Mouse (Mus musculus): Measurements from ENCODE around the gene Mrs2. TPM values are rescaled to one million over a fixed set of nuclear protein-coding genes. Genes with fewer than 3 reads are reported as not detected.

Gene Mrs2
- 15.8 and 17.6 TPM in 2 replicates for polyA plus RNA-seq (2015; fragmentation: Nextera tagmentation; extraction: Ambion mirVana)

- under 1% methylated on average over 82 of the region's 84 CpGs for WGBS
- H3K4me3 ChIP-seq = peak within 1 kb of the TSS; percentile 78
- H3K4me1 ChIP-seq = peaks cover 20% of the 10 kb centered on the region
- ATAC-seq (replicated peaks) = peak; percentile 96
- peak within 1 kb of the TSS; percentile 65 for H3K4me2 ChIP-seq (replicated peaks)
- no peaks in the 10 kb centered on the region for H3K9me3 ChIP-seq
- no peaks in the 10 kb centered on the region for H3K27me3 ChIP-seq
- H3K27ac ChIP-seq (replicated peaks) = peak within 1 kb of the TSS; percentile 71
- no peaks in the 10 kb centered on the region for H3K36me3 ChIP-seq
- H3K9ac ChIP-seq (replicated peaks) = peak within 1 kb of the TSS; percentile 78
Observed at GRCm38 (mm10) chr13:25019793-25020539, at the start of gene Mrs2. Gene Mrs2, minus strand, starts transcription at chr13:25020379.

- H3K9ac ChIP-seq (replicated peaks) = no peak overlapping the region
- no peaks in the 10 kb centered on the region for H3K9me3 ChIP-seq
- no peak overlapping the region for H3K4me3 ChIP-seq
- H3K27ac ChIP-seq (replicated peaks) = no peak overlapping the region
- no peak overlapping the region for H3K4me2 ChIP-seq (replicated peaks)
- no peaks in the 10 kb centered on the region for H3K27me3 ChIP-seq
- WGBS = 85% methylated on average over 4 of the region's 4 CpGs
- no peaks in the 10 kb centered on the region for H3K36me3 ChIP-seq
- H3K4me1 ChIP-seq = no peaks in the 10 kb centered on the region
- ATAC-seq (replicated peaks) = no peak
Observed at GRCm38 (mm10) chr13:25069765-25070164, 49.6 kb upstream of the Mrs2 start.

GRCm38 (mm10) chr13:25067183-25067582, 47.0 kb upstream of the Mrs2 start:
- Histone ChIP-seq H3K36me3 (no peaks in the 10 kb centered on the region), H3K4me2 (replicated peaks) (no peak overlapping the region), H3K9ac (replicated peaks) (no peak overlapping the region), H3K4me1 (no peaks in the 10 kb centered on the region), H3K9me3 (no peaks in the 10 kb centered on the region), H3K27ac (replicated peaks) (no peak overlapping the region), H3K4me3 (no peak overlapping the region), H3K27me3 (no peaks in the 10 kb centered on the region)
- no peak for ATAC-seq (replicated peaks)
- WGBS = 90% methylated on average over 4 of the region's 4 CpGs

- no peak overlapping the region for H3K27ac ChIP-seq (replicated peaks)
- no peak overlapping the region for H3K9ac ChIP-seq (replicated peaks)
- no peak overlapping the region for H3K4me2 ChIP-seq (replicated peaks)
- no peak overlapping the region for H3K4me3 ChIP-seq
- no peaks in the 10 kb centered on the region for H3K9me3 ChIP-seq
- no peaks in the 10 kb centered on the region for H3K36me3 ChIP-seq
- 94% methylated on average over 2 of the region's 2 CpGs for WGBS
- no peak for ATAC-seq (replicated peaks)
- no peaks in the 10 kb centered on the region for H3K4me1 ChIP-seq
- H3K27me3 ChIP-seq = no peaks in the 10 kb centered on the region
Observed at GRCm38 (mm10) chr13:25066659-25067058, 46.5 kb upstream of the Mrs2 start.

GRCm38 (mm10) chr13:25055873-25056667, 35.9 kb upstream of the Mrs2 start, which contains the start of gene Dcdc2a:
Gene Dcdc2a, plus strand, starts transcription at chr13:25056004.
- peak within 1 kb of the TSS; percentile 44 for H3K4me3 ChIP-seq
- no peak within 1 kb of the TSS for H3K27ac ChIP-seq (replicated peaks)

GRCm38 (mm10) chr13:25055111-25055554, 35.0 kb upstream of the Mrs2 start:
- H3K4me3 ChIP-seq = peak overlapping the region; percentile 44
- peaks cover 7% of the 10 kb centered on the region for H3K27me3 ChIP-seq
- H3K9ac ChIP-seq (replicated peaks) = peak overlapping the region; percentile 23
- H3K27ac ChIP-seq (replicated peaks) = no peak overlapping the region
- ATAC-seq (replicated peaks) = peak; percentile 96
- H3K36me3 ChIP-seq = no peaks in the 10 kb centered on the region
- H3K9me3 ChIP-seq = no peaks in the 10 kb centered on the region
- under 1% methylated on average over 33 of the region's 35 CpGs for WGBS
- H3K4me1 ChIP-seq = peaks cover 17% of the 10 kb centered on the region
- H3K4me2 ChIP-seq (replicated peaks) = peak overlapping the region; percentile 77

More at GRCm38 (mm10) chr13:25055873-25056667, 35.9 kb upstream of the Mrs2 start, which contains the start of gene Dcdc2a:
- H3K9ac ChIP-seq (replicated peaks) = peak within 1 kb of the TSS; percentile 23
- ATAC-seq (replicated peaks) = peak; percentile 80
- H3K4me2 ChIP-seq (replicated peaks) = peak within 1 kb of the TSS; percentile 77
- WGBS = 2% methylated on average over 63 of the region's 63 CpGs
- no peaks in the 10 kb centered on the region for H3K9me3 ChIP-seq
- H3K36me3 ChIP-seq = no peaks in the 10 kb centered on the region
- peaks cover 7% of the 10 kb centered on the region for H3K27me3 ChIP-seq
- H3K4me1 ChIP-seq = peaks cover 17% of the 10 kb centered on the region

GRCm38 (mm10) chr13:25052671-25053070, 32.5 kb upstream of the Mrs2 start:
- no peak overlapping the region for H3K4me3 ChIP-seq
- ATAC-seq (replicated peaks) = no peak
- peaks cover 17% of the 10 kb centered on the region for H3K4me1 ChIP-seq
- WGBS = 88% methylated on average over 5 of the region's 5 CpGs
- H3K4me2 ChIP-seq (replicated peaks) = no peak overlapping the region
- H3K36me3 ChIP-seq = no peaks in the 10 kb centered on the region
- no peaks in the 10 kb centered on the region for H3K9me3 ChIP-seq
- H3K27me3 ChIP-seq = peaks cover 7% of the 10 kb centered on the region
- no peak overlapping the region for H3K9ac ChIP-seq (replicated peaks)
- H3K27ac ChIP-seq (replicated peaks) = no peak overlapping the region

- WGBS = 84% methylated on average over 2 of the region's 2 CpGs
- Histone ChIP-seq H3K9me3 (no peaks in the 10 kb centered on the region), H3K4me1 (no peaks in the 10 kb centered on the region), H3K4me3 (no peak overlapping the region), H3K4me2 (replicated peaks) (no peak overlapping the region), H3K36me3 (no peaks in the 10 kb centered on the region), H3K27ac (replicated peaks) (no peak overlapping the region), H3K27me3 (no peaks in the 10 kb centered on the region), H3K9ac (replicated peaks) (no peak overlapping the region)
- ATAC-seq (replicated peaks) = no peak
Observed at GRCm38 (mm10) chr13:25039488-25039887, 19.3 kb upstream of the Mrs2 start.

GRCm38 (mm10) chr13:25027114-25027425, 6.9 kb upstream of the Mrs2 start:
- ATAC-seq (replicated peaks) = no peak
- H3K4me1 ChIP-seq = no peaks in the 10 kb centered on the region
- WGBS = 77% methylated on average over 3 of the region's 3 CpGs

GRCm38 (mm10) chr13:25026409-25027113, 6.4 kb upstream of the Mrs2 start:
- 95% methylated on average over 6 of the region's 6 CpGs for WGBS
- no peaks in the 10 kb centered on the region for H3K36me3 ChIP-seq
- no peak overlapping the region for H3K4me3 ChIP-seq
- H3K4me1 ChIP-seq = no peaks in the 10 kb centered on the region
- H3K9ac ChIP-seq (replicated peaks) = no peak overlapping the region
- no peak overlapping the region for H3K4me2 ChIP-seq (replicated peaks)
- no peaks in the 10 kb centered on the region for H3K27me3 ChIP-seq
- ATAC-seq (replicated peaks) = no peak
- H3K9me3 ChIP-seq = no peaks in the 10 kb centered on the region
- no peak overlapping the region for H3K27ac ChIP-seq (replicated peaks)

More at GRCm38 (mm10) chr13:25027114-25027425, 6.9 kb upstream of the Mrs2 start:
- Histone ChIP-seq H3K9ac (replicated peaks) (no peak overlapping the region), H3K9me3 (no peaks in the 10 kb centered on the region), H3K36me3 (no peaks in the 10 kb centered on the region), H3K4me2 (replicated peaks) (no peak overlapping the region), H3K4me3 (no peak overlapping the region), H3K27ac (replicated peaks) (no peak overlapping the region), H3K27me3 (no peaks in the 10 kb centered on the region)

- H3K9ac ChIP-seq (replicated peaks) = no peak overlapping the region
- H3K4me3 ChIP-seq = no peak overlapping the region
- no peak overlapping the region for H3K4me2 ChIP-seq (replicated peaks)
- no peaks in the 10 kb centered on the region for H3K9me3 ChIP-seq
- no peaks in the 10 kb centered on the region for H3K27me3 ChIP-seq
- no peak overlapping the region for H3K27ac ChIP-seq (replicated peaks)
- WGBS = 38% methylated on average over 2 of the region's 2 CpGs
- peaks cover 5% of the 10 kb centered on the region for H3K4me1 ChIP-seq
- ATAC-seq (replicated peaks) = no peak
- H3K36me3 ChIP-seq = no peaks in the 10 kb centered on the region
Observed at GRCm38 (mm10) chr13:25024655-25025054, 4.5 kb upstream of the Mrs2 start.

GRCm38 (mm10) chr13:25023129-25023528, 3.0 kb upstream of the Mrs2 start:
- H3K4me2 ChIP-seq (replicated peaks) = no peak overlapping the region
- 79% methylated on average over 3 of the region's 3 CpGs for WGBS
- H3K4me1 ChIP-seq = peaks cover 19% of the 10 kb centered on the region
- no peaks in the 10 kb centered on the region for H3K9me3 ChIP-seq
- H3K9ac ChIP-seq (replicated peaks) = no peak overlapping the region
- no peaks in the 10 kb centered on the region for H3K27me3 ChIP-seq
- H3K27ac ChIP-seq (replicated peaks) = no peak overlapping the region
- no peak for ATAC-seq (replicated peaks)
- H3K4me3 ChIP-seq = no peak overlapping the region
- H3K36me3 ChIP-seq = no peaks in the 10 kb centered on the region
